Mouse (Mus musculus): Measurements from ENCODE around the gene Gnat1.

Gnat1 gene

DNA sequence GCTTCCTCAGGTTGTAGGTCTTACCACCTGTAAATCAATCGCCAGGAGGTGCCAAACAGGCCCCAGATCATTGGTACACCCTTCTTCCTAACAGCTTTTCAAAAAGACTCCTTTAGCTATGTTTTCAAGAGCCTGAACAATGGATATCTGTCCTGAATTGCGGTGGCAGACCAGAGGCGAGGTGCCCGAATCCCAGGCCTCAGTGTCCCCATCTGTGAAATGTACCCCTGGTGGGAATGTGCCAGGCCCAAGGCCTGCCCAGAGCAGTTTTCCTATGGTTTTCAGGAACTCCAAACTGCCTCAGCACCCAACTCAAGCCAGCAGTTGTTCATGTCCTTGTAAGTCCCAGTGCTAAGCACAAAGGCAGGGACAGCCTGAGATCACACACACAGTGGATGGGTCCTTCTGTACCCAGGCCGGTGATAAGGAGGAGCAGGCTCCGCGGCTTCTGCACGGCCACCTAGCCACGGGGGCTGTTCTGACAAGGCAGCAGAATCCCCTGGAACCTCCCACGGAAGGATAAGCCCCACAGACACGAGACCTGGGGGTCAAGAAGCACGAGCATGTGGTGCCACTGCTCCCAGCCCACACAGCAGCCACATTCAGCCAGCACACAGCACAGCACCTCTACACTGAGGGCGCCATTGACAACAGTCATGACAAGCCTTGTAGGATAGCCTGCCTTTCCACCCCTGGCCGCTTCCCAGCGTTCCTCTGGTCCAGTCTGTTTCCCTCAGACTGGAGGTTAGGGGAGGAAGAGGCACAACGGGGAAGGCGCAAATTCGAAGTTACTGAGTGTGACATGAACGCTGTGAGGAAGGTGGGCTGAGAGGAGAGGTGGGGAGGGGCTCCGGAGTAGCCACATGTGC is 51.9 kb downstream of the Gnat1 start:
- DNase-seq (ENCODE audit: low read depth, low spot score), result no peak

DNA sequence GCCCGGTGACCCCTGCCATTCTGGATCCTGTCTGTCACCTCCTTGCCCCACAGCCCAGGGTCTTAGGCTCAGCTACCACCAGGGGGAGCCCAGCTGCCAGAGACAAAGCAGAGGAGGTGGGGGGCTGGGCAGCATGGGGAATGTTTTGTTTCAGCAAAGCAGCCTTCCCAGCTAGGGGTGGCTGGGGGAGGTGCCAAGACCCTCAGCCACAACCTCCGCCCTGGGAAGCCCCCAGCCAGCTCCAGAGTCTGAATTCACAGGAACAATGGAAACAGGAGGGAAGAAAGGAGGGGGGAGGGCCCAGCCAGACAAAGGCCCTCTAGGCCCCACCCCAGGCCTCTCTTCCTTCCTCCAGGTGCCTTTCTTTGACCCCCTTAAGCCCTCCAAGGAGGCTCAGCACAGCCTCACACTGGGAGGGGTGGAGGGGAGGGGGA is 52.7 kb downstream of the Gnat1 start:
- DNase-seq (ENCODE audit: low read depth, low spot score), result peak; percentile 80

DNA sequence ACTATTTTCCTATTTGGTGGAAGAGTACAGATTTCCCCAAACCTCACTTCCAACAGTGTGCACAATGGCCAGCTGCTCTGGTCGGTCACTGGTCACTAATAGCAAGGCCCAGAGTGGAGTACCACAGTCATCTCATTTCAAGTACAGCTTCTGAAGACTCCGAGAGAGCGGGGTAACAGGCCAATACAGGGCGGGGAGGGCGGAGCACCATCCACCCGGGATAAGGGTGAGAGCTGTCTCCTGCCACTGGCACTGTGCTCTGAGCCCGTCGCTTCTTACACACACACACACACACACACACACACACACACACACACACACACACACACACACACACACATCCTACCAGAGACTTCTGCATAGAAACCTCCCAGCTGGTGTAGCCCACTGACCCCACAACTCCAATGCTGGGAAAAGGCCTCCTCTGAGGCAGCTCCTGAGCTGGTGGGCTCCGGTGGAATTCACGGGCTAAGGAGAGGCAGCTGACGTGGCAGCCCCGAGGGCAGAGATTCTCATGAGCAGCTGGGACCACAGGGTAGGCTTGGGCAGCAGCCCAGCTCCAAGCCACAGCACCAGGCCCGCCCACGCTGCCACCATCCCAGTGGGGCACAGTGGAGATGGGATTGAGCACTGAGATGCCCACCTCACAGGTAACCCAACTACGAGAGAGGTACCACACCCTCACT is 53.2 kb downstream of the Gnat1 start:
- no peak for DNase-seq (ENCODE audit: low read depth, low spot score)

DNA sequence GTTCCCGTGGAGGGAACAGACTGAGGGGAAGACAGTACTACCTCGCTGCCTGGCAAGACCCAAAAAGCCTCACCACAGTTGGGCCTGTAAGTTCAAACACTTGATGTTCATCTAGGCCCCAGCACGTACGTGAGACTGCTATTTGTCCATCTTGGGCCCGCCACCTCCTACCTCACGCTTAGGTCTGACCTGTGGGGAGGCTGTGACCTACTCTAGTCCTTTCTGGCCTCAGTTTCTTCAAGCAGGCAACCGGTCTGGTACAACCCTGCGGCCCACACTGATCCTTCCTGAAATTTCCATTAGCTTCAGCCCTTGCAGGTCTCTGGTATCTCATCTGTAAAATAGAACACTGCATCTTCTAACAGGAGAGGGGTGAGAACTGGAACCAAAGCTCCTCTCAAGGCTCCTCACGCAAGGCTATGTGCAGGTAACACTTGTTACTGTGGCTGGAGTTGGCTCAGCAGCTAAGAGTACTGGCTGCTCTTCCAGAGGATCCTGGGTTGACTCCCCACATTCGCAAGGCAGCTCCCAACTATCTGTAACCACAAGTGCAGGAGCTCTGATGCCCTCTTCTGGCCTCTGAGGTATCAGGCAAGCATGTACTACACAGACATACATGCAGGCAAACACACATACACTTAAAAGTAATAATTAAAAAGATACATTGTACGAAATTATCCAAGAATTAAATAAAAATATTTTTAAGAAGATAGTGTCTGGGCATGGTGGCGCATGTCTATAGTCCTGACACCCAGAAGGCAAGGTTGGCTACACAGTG is 54.0 kb downstream of the Gnat1 start:
- no peak for DNase-seq (ENCODE audit: low read depth, low spot score)

DNA sequence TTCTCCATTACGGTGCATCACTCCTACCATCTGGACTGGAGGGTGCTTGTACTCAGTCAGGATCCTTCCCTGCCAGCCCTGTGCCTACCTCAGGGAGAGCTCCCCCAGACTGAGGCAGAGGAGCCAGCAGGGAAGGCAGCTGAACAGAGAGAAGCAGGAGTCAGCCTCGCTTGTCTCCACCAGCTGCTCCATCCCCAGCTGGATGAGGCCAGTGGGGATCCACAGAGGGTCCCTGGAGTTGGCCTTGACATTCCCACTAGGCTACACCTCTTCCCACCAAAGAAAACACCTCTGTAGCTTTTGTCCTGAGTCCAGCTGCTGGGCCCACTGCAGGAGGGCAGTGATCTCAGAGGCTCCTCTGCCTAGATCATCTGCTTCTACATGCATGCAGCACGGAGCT is 54.6 kb downstream of the Gnat1 start:
- DNase-seq (ENCODE audit: low read depth, low spot score), result no peak

DNA sequence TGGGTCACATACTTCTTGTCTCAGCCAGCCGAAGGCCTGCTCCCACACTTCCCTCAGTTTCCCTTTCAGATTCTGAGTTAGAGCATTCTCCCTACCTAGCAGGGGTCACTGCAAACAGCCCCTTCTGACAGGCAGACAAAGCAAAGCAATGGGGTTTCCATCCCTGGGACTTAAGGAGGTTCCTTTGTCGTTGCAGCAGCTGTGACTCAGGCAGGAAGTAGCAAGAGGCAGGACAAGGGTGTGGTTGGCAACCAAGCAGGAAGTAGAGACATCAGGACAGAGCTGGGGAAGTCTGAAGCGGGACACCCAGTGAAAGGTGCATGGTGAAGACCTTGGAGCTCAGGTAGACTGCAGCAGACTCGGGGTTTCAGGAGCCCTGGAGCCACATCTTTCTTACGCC is 55.0 kb downstream of the Gnat1 start:
- peak; percentile 80 for DNase-seq (ENCODE audit: low read depth, low spot score)

Data from CD4-positive helper T cell, adult 2 months (primary cell).